Mouse (Mus musculus) heart, postnatal 25 days (tissue): ENCODE data around the gene Ermp1. TPM values are rescaled to one million over a fixed set of nuclear protein-coding genes. Genes with fewer than 3 reads are reported as not detected.

ENCODE experiments used
- DNase-seq: peaks from one replicate; pipeline ENCODE4 v3.0.0; 2022; ENCODE audit warnings: low spot score
- intact Hi-C: fragments of 180-260 bp; cut with DNase I; formaldehyde crosslinking; loops from one replicate; pipeline ENCODE4 v1.15.1; 2025
- total RNA-seq, 2 experiments: library from RNA; stranded (reverse); gene quantifications; 2 replicates each; pipeline ENCODE4 v1.2.3; 2021

Gene Ermp1
- total RNA-seq, result 1 to 10 TPM; 8.8 to 9.4 TPM

DNA sequence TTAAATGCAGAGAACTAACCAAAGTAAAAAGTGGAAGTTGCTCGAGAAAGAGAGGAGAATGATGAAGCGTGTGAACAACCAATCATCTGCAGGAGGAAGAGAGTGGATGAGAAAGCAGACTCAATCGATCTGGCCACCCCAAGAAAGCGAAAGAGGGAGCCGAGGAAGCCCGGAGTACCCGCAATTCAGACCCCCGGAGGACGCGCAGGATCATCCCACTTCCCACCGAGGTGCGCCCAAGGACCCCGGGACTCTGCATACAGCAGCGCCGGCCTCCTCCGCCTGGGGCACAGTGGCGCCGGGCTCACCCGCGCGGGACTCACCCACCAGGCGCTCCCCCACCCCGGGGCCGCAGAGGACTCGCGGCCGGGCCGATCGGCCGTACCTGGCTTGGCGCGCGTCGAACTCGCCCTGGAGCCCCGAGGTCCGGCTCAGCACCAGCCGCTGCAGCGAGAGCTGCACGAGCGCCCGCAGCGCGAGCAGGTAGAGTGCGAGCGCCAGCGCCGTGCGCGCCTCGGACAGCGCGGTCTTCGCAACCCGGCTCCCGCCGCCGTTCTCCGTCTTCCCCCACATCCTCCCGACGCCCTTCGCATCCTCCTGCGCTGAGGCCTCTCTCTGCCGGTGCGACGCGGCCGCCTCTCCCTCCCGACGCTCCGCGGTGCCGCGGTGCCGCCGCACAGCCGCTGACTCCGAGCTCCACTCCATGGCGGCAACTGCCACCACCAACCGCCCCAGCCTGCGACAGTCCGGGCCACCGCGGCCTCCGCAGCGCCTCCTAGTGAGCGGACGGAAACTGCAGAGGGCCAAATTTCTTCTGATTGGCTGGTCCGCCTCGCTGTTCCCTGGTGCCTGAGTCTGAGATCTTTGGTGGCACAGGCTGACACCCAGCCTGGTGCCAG lies at the start of gene Ermp1:
Gene Ermp1, minus strand, starts transcription at position 765 of the 899 bp plus-strand sequence.
- intact Hi-C loops, result no loop called here
- DNase-seq, result peak; percentile 86

- no peak for DNase-seq
- intact Hi-C loops, result no loop called here
Measured at GRCm38 (mm10) chr19:29697245-29697874, 49.1 kb upstream of the Ermp1 start, which contains the start of gene Mlana. Gene Mlana, plus strand, starts transcription at chr19:29697824.

DNA sequence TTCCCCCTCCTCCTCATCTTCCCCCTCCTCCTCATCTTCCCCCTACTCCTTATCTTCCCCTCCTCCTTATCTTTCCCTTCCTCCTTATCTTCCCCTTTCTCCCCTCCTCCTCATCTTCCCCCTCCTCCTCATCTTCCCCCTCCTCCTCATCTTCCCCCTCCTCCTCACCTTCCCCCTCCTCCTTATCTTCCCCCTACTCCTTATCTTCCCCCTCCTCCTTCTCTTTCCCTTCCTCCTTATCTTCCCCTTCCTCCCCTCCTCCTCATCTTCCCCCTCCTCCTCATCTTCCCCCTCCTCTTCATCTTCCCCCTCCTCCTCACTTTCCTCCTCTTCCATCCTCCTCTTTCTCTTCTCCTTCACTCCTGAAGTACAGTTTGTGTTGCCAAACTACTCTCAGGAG lies 48.6 kb upstream of the Ermp1 start:
- intact Hi-C loops, result no loop called here
- DNase-seq, result no peak

DNA sequence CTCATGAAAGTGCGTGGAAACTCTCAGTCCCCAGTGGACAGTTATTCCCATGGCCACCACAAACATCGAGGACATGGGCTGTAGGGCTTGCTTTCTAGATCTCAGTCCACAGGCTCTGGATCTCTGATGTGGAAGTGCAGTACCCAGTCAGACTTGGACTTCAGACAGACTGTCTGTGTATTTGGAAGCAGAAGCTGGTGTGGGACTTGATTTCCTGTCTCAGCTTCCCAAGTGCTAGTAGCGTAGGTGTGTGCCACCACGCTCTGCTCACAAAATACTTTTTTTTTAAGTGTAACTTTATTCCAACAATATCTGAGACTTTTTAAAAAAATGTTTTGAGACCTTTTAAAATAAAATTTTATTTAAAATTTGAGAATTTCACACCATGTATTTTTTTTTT lies 48.1 kb upstream of the Ermp1 start:
- intact Hi-C loops, result no loop called here
- DNase-seq, result no peak

DNA sequence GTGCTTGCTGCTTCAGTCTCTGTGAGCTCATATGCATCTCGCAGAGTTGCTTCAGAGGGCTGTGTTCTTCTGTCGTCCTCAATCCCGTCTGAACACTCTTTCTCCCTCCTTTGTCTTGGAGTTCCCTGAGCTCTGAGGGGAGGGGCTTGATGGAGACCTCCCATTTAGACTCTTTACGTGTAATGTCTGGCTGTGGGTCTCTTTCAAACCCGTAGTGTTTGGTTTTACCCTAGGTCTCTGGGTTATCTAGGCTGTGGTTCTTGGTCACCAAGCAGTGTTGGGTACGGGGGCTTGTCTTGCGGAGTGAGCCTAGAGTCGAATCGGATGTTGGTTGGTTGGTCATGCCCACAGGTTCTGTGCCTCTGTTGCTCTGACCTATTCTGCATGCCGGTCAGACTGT lies 46.9 kb upstream of the Ermp1 start:
- intact Hi-C loops, result no loop called here
- DNase-seq, result no peak

GRCm38 (mm10) chr19:29683844-29684540 lies 35.8 kb upstream of the Ermp1 start:
- intact Hi-C loops, result loop anchor here (2.0 to 10.0 kb wide), 3 partner anchors 137 to 521 kb away; no protein-coding TSS in a partner anchor
- DNase-seq, result peak; percentile 14

- no peak for DNase-seq
- intact Hi-C loops, result loop anchor here (5.0 to 10.0 kb wide), 2 partner anchors 297 to 524 kb away; no protein-coding TSS in a partner anchor
Measured at GRCm38 (mm10) chr19:29680182-29681152, 32.3 kb upstream of the Ermp1 start.

GRCm38 (mm10) chr19:29678181-29678778 lies 30.1 kb upstream of the Ermp1 start:
- intact Hi-C loops, result no loop called here
- DNase-seq, result no peak

DNA sequence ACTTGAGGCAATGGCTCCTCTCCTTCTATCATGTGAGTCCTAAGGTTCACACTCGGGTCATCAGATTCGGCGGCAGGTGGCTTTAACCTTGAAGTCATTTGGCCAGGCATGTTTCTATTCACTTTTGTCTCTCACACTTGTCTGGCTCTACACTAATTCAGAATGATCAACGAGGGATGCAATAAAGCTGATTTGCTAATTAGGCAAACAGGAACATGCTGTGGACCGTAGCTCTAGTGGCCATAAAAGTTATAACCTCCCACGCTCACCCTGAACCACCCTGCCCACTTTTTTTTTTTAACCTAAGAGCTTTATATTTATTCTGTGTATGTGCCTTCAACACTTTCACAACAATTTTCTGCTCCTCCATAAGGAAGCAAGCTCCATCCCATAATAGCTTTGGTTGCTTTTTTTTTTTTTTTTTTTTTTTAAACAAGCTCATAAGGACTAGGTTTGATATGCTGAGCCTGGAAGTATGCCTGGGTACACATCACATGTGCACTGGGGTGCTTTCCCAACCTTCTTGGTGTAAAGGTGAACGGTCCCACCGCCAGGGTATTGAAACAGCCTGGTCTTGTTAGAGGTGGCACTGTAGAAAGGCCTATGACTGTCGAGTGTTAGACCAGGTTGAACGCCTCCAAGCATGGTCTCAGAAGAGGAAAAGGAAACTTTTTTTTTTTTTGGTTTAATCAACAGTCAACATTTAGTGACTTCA lies 28.4 kb upstream of the Ermp1 start:
- no peak for DNase-seq
- intact Hi-C loops, result no loop called here

DNA sequence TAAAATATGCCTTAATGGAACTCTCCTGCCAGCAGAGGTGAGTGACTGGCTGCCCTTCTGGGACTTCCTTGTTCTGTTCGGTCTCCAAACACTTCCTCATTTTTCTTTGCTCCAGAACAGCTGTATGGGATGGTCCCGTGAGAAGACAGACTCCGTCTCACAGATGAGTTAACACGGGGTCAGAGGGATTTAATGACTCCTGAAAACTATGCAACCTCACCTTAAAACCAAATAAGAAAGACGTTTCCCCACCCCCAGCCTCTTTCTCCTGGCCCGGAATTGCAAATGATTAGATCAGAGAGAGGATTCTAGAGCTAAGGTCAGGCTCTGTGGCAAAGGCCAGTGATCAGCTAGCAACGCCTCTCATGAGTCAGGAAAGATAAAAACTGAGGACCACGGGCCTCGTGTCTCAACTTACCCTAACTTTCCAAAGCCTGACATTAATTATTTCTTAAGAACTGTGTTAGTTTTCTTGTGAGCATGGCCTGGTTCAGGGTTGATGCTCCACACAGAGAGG lies 27.4 kb upstream of the Ermp1 start:
- intact Hi-C loops, result no loop called here
- no peak for DNase-seq

DNA sequence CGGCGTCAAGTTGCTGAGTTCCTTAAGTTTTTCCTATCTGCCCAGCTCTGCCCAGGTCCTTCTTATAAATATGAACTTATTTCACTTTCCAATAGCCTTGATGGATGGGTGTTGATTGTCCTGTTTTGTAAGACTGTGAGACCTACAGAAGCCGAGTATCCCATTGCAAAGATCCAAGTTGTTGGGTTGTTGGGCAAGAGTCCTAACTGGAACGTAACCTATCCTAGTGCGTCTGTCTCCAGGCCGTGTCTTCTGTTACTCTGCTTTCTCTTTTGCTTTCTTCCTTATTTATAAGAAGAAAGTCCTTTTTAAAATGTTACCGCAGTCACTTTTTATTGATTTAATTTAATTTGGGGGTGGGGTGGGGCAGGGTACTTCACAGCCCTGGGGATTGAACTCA lies 26.7 kb upstream of the Ermp1 start:
- DNase-seq, result no peak
- intact Hi-C loops, result no loop called here

DNA sequence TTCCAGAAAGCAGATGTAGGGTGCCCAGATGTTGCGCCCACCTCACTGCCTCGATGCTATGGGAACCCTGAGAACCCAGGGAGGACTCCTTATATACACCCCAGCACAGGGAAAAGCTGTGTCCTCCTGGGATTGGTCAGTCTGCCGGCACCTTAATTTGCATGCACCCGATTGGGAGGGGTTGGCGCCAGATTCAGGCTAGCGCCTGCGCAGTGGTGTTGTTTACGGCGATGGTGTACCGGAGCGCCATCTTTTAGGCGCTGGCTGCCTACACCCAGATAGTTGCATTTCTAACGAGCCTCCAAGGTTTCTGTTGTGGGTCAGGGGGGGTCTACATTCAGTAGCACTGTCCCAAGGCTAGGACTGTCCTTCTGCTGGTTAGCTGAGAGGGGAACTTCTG lies 24.4 kb upstream of the Ermp1 start:
- no peak for DNase-seq
- intact Hi-C loops, result no loop called here

DNA sequence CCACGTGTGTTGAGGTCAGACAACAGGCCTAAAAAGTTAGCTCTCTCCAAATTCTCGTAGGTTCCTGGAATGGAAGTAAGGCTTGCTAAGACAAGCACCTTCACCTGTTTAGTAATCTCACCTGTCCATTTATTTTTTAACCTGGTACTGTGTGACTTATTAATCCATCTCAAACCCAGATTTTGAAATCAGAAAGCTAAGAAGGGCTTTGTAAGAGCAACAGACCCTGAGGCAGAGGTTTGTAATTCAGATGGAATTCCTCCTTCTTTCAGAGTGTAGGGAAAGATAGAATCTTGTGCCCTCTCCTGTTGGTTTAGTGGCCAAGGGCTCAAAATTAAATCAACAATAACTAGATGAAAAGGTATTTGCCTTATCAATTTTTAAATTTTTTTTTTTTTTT lies 22.9 kb upstream of the Ermp1 start:
- DNase-seq, result no peak
- intact Hi-C loops, result no loop called here

DNA sequence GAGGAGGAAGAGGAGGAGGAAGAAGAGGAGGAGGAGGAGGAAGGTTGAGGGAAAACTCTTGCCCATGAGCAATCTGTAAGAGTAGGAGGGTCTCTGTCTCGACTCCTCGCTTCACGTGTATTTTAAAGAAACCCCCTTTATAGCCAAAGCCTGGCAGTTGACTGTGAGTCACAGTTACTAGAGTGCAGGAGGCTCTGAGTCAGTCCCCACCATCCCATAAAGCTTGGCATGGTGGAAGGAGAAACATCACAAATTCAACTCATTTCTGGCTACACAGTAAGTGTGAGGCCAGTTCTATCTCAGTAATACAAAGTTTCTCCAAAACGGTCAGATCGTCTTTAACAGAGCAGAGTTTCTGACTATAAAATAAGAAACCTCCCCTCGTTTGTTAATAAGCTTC lies 22.0 kb upstream of the Ermp1 start:
- DNase-seq, result no peak
- intact Hi-C loops, result no loop called here

GRCm38 (mm10) chr19:29668135-29668534 lies 19.9 kb upstream of the Ermp1 start:
- intact Hi-C loops, result no loop called here

GRCm38 (mm10) chr19:29666965-29667594 lies 18.9 kb upstream of the Ermp1 start:
- intact Hi-C loops, result no loop called here
- no peak for DNase-seq

More at GRCm38 (mm10) chr19:29668135-29668534, 19.9 kb upstream of the Ermp1 start:
- DNase-seq, result no peak

DNA sequence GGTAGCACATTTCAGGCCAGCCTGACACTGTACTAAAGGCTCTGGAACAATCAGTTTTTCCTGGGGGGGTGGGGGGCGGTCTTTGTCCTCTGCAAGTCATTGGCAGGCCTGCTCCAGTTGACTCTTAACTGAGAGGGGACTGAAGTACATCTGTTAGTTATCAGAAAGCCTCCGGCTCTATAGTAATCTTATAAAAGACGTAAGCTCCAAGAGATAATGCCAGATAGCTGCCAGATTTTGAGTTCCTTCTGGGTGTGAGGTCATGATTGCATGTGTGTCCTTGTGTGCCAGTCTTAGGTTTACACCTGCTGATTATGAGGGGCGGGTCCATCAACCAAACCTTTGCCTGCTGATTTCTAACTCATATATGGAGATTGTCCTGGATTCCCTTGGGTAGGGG lies 17.9 kb upstream of the Ermp1 start:
- intact Hi-C loops, result no loop called here
- no peak for DNase-seq

DNA sequence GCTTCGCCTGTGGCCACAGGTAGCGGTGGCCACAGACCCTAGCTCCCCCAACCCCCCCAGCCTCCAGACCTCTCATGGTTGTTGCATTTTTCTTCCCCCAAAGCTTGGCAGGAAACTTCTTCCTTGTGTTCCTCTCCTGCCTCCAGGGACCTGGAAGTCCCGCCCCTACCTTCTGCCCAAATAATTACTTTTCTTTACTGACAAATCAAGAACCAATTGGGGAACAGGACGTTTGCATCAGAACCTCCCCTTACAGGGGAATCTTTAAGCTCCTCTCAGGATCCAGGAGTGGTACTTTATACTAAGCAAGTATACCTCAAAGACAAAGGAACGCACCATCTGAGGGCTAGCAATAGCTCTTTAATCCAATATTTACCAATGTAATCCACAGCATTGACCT lies 16.7 kb upstream of the Ermp1 start:
- no peak for DNase-seq
- intact Hi-C loops, result no loop called here
